Mouse (Mus musculus): ENCODE data around the gene Cep97.

- TF ChIP-seq CHD2 (IDR thresholded peaks at IDR 0.05; ENCODE audit: low read depth, low read length), result no peak
- no peak for TF ChIP-seq ZC3H11A (IDR thresholded peaks at IDR 0.05; ENCODE audit: borderline replicate concordance, low read depth, low read length)
- TF ChIP-seq MAFK (IDR thresholded peaks at IDR 0.05; ENCODE audit: insufficient read depth, low read depth, low read length), result no peak
- TF ChIP-seq ZNF384 (IDR thresholded peaks at IDR 0.05; ENCODE audit: low read depth, low read length), result no peak
- no peak for TF ChIP-seq HCFC1 (IDR thresholded peaks at IDR 0.05; ENCODE audit: borderline replicate concordance, insufficient read depth, low read length)
Measured at GRCm38 (mm10) chr16:55933681-55934343, 843 bp downstream of the Cep97 start.

Measured in ES-E14 (cell line).